Mouse (Mus musculus): ENCODE measurements around the gene Gm4131. TPM values are rescaled to one million over a fixed set of nuclear protein-coding genes. Genes with fewer than 3 reads are reported as not detected.
"Not testable (repeated sequence)": the region's sequence is repeated elsewhere in the genome, so short reads cannot be mapped to it uniquely, and the experiment has no call there.

The Gm4131 gene
- polyA plus RNA-seq (2012; rRNA removed) (not detected in 2 replicates), polyA plus RNA-seq (2014; fragmentation: Nextera tagmentation; extraction: Ambion mirVana) (not detected in 2 replicates)

GRCm38 (mm10) chr14:62566821-62567220 lies at the start of gene Gm4131:
TSS of gene Gm4131 (minus strand) at chr14:62566921.
- not testable (repeated sequence) for H3K27me3 ChIP-seq (ENCODE audit: control insufficient read depth, insufficient read depth, low read length); H3K36me3 ChIP-seq (ENCODE audit: control insufficient read depth, insufficient read depth, low read length); ATAC-seq (ENCODE audit: low FRiP score, low read depth); H3K4me1 ChIP-seq (ENCODE audit: control insufficient read depth, insufficient read depth, low read length); H3K27ac ChIP-seq (replicated peaks; ENCODE audit: low read depth, low read length); H3K9me3 ChIP-seq (ENCODE audit: control insufficient read depth, low read length); H3K4me3 ChIP-seq (replicated peaks; ENCODE audit: low read length); DNase-seq (ENCODE audit: low spot score); H3K9ac ChIP-seq (ENCODE audit: low read depth, low read length, severe bottlenecking); H3K4me2 ChIP-seq (replicated peaks; ENCODE audit: low read depth, low read length, severe bottlenecking)
- WGBS, result 85% methylated on average over 9 of the region's 9 CpGs

- no peak for TF ChIP-seq POLR2A (IDR thresholded peaks at IDR 0.05; ENCODE audit: borderline replicate concordance, extremely low read depth, insufficient read depth, insufficient read length)
- no peaks in the 10 kb centered on the region for H3K4me1 ChIP-seq (ENCODE audit: control insufficient read depth, insufficient read depth, low read length)
- no peak overlapping the region for H3K27ac ChIP-seq (replicated peaks; ENCODE audit: low read depth, low read length)
- DNase-seq (ENCODE audit: low spot score) (no peak), ATAC-seq (ENCODE audit: low FRiP score, low read depth) (no peak)
- no peak overlapping the region for H3K4me2 ChIP-seq (replicated peaks; ENCODE audit: low read depth, low read length, severe bottlenecking)
- no peak overlapping the region for H3K9ac ChIP-seq (ENCODE audit: low read depth, low read length, severe bottlenecking)
- H3K4me3 ChIP-seq (replicated peaks; ENCODE audit: low read length), result no peak overlapping the region
- WGBS, result 82% methylated on average over 3 of the region's 3 CpGs
- H3K9me3 ChIP-seq (ENCODE audit: control insufficient read depth, low read length), result no peaks in the 10 kb centered on the region
- no peaks in the 10 kb centered on the region for H3K36me3 ChIP-seq (ENCODE audit: control insufficient read depth, insufficient read depth, low read length)
- H3K27me3 ChIP-seq (ENCODE audit: control insufficient read depth, insufficient read depth, low read length), result no peaks in the 10 kb centered on the region
These were observed 43.2 kb upstream of the Gm4131 start for GRCm38 (mm10) chr14:62609904-62610303.

GRCm38 (mm10) chr14:62607791-62608196 lies 41.1 kb upstream of the Gm4131 start:
- no peaks in the 10 kb centered on the region for H3K4me1 ChIP-seq (ENCODE audit: control insufficient read depth, insufficient read depth, low read length)
- no peaks in the 10 kb centered on the region for H3K27me3 ChIP-seq (ENCODE audit: control insufficient read depth, insufficient read depth, low read length)
- H3K36me3 ChIP-seq (ENCODE audit: control insufficient read depth, insufficient read depth, low read length), result no peaks in the 10 kb centered on the region
- DNase-seq (ENCODE audit: low spot score), result no peak
- no peak overlapping the region for H3K27ac ChIP-seq (replicated peaks; ENCODE audit: low read depth, low read length)
- no peak overlapping the region for H3K9ac ChIP-seq (ENCODE audit: low read depth, low read length, severe bottlenecking)
- no peak overlapping the region for H3K4me3 ChIP-seq (replicated peaks; ENCODE audit: low read length)
- H3K4me2 ChIP-seq (replicated peaks; ENCODE audit: low read depth, low read length, severe bottlenecking), result no peak overlapping the region
- no peak for TF ChIP-seq POLR2A (IDR thresholded peaks at IDR 0.05; ENCODE audit: borderline replicate concordance, extremely low read depth, insufficient read depth, insufficient read length)
- WGBS, result 70% methylated on average over 8 of the region's 8 CpGs
- no peaks in the 10 kb centered on the region for H3K9me3 ChIP-seq (ENCODE audit: control insufficient read depth, low read length)
- ATAC-seq (ENCODE audit: low FRiP score, low read depth), result no peak

DNA sequence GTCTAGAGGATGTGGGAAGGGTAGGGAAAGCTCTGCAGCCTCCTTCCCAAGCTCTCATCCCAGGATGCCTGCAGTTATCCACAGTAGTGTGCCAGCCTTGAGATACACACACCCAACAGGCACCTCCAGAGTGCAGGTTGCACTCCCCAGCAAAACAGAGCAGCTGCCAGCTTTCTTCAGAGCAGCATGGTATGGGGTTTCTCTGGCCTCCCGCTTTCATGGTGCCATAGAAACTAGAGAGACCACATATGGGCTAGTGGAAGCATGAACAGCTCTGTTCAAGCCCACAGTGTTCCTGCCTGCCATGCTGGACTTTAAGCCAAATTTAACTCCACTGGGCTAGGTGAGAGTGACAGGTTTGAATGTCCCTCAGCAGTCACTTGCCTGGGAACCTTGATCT lies 36.1 kb upstream of the Gm4131 start:
- no peak for TF ChIP-seq POLR2A (IDR thresholded peaks at IDR 0.05; ENCODE audit: borderline replicate concordance, extremely low read depth, insufficient read depth, insufficient read length)
- H3K27ac ChIP-seq (replicated peaks; ENCODE audit: low read depth, low read length), result no peak overlapping the region
- no peak overlapping the region for H3K9ac ChIP-seq (ENCODE audit: low read depth, low read length, severe bottlenecking)
- H3K27me3 ChIP-seq (ENCODE audit: control insufficient read depth, insufficient read depth, low read length), result no peaks in the 10 kb centered on the region
- H3K4me3 ChIP-seq (replicated peaks; ENCODE audit: low read length), result no peak overlapping the region
- no peaks in the 10 kb centered on the region for H3K36me3 ChIP-seq (ENCODE audit: control insufficient read depth, insufficient read depth, low read length)
- DNase-seq (ENCODE audit: low spot score) (no peak), ATAC-seq (ENCODE audit: low FRiP score, low read depth) (no peak)
- no peaks in the 10 kb centered on the region for H3K9me3 ChIP-seq (ENCODE audit: control insufficient read depth, low read length)
- no peak overlapping the region for H3K4me2 ChIP-seq (replicated peaks; ENCODE audit: low read depth, low read length, severe bottlenecking)
- WGBS, result 87% methylated on average over 1 of the region's 1 CpGs
- H3K4me1 ChIP-seq (ENCODE audit: control insufficient read depth, insufficient read depth, low read length), result no peaks in the 10 kb centered on the region; the same call in 1 of the 2 replicates

GRCm38 (mm10) chr14:62602271-62602670 lies 35.5 kb upstream of the Gm4131 start:
- WGBS, result 65% methylated on average over 1 of the region's 1 CpGs
- Histone ChIP-seq H3K9ac (ENCODE audit: low read depth, low read length, severe bottlenecking) (no peak overlapping the region), H3K36me3 (ENCODE audit: control insufficient read depth, insufficient read depth, low read length) (no peaks in the 10 kb centered on the region), H3K27me3 (ENCODE audit: control insufficient read depth, insufficient read depth, low read length) (no peaks in the 10 kb centered on the region), H3K27ac (replicated peaks; ENCODE audit: low read depth, low read length) (no peak overlapping the region), H3K9me3 (ENCODE audit: control insufficient read depth, low read length) (no peaks in the 10 kb centered on the region), H3K4me3 (replicated peaks; ENCODE audit: low read length) (no peak overlapping the region), H3K4me2 (replicated peaks; ENCODE audit: low read depth, low read length, severe bottlenecking) (no peak overlapping the region), H3K4me1 (ENCODE audit: control insufficient read depth, insufficient read depth, low read length) (no peaks in the 10 kb centered on the region; the same call in 1 of the 2 replicates)
- DNase-seq (ENCODE audit: low spot score) (peak; percentile 16), ATAC-seq (ENCODE audit: low FRiP score, low read depth) (no peak)
- TF ChIP-seq POLR2A (IDR thresholded peaks at IDR 0.05; ENCODE audit: borderline replicate concordance, extremely low read depth, insufficient read depth, insufficient read length), result no peak

- Histone ChIP-seq H3K27me3 (ENCODE audit: control insufficient read depth, insufficient read depth, low read length) (no peaks in the 10 kb centered on the region), H3K9ac (ENCODE audit: low read depth, low read length, severe bottlenecking) (no peak overlapping the region), H3K36me3 (ENCODE audit: control insufficient read depth, insufficient read depth, low read length) (no peaks in the 10 kb centered on the region), H3K4me2 (replicated peaks; ENCODE audit: low read depth, low read length, severe bottlenecking) (no peak overlapping the region), H3K9me3 (ENCODE audit: control insufficient read depth, low read length) (no peaks in the 10 kb centered on the region), H3K4me1 (ENCODE audit: control insufficient read depth, insufficient read depth, low read length) (no peaks in the 10 kb centered on the region; the same call in 1 of the 2 replicates), H3K4me3 (replicated peaks; ENCODE audit: low read length) (no peak overlapping the region), H3K27ac (replicated peaks; ENCODE audit: low read depth, low read length) (no peak overlapping the region)
- WGBS, result 53% methylated on average over 6 of the region's 6 CpGs
- TF ChIP-seq POLR2A (IDR thresholded peaks at IDR 0.05; ENCODE audit: borderline replicate concordance, extremely low read depth, insufficient read depth, insufficient read length), result no peak
- DNase-seq (ENCODE audit: low spot score) (no peak), ATAC-seq (ENCODE audit: low FRiP score, low read depth) (no peak)
These were observed 33.4 kb upstream of the Gm4131 start for GRCm38 (mm10) chr14:62600109-62600522.
